Mouse (Mus musculus) CH12.LX (cell line): ENCODE data around the gene Igf1. TPM values are rescaled to one million over a fixed set of nuclear protein-coding genes. Genes with fewer than 3 reads are reported as not detected.

Experiments used
- DNase-seq: peaks from one replicate; pipeline ENCODE4 v3.0.0-alpha.2; 2013; ENCODE audit errors: extremely low read depth
- H3K27ac ChIP-seq: 2 replicates; pipeline ENCODE4 v1.5.1; 2012; ENCODE audit warnings: low read depth, mild to moderate bottlenecking, control low read depth, moderate library complexity; ENCODE audit not compliant: insufficient read depth
- H3K27me3 ChIP-seq: replicated peaks from 2 replicates; pipeline ENCODE3; 2012; ENCODE audit warnings: inconsistent platforms
- H3K36me3 ChIP-seq, 2 experiments: replicated peaks in 1 of 2; 2 replicates each; pipeline versions ENCODE3 to v1.6.1; 2012; ENCODE audit warnings: inconsistent platforms in 1 of 2, low read length in 1 of 2, mild to moderate bottlenecking in 1 of 2, mixed read lengths in 1 of 2, moderate library complexity in 1 of 2; ENCODE audit not compliant: control insufficient read depth in 1 of 2, insufficient read depth in 1 of 2
- H3K4me1 ChIP-seq, 2 experiments: 2 replicates each; pipeline ENCODE4 v1.6.1; 2012; ENCODE audit warnings: inconsistent platforms in 1 of 2, moderate library complexity in 1 of 2; ENCODE audit not compliant: insufficient read depth in 2 of 2, control insufficient read depth in 1 of 2
- H3K4me2 ChIP-seq: 2 replicates; pipeline ENCODE4 v1.6.1; 2012; ENCODE audit warnings: low read depth, mild to moderate bottlenecking, control low read depth; ENCODE audit not compliant: poor library complexity, insufficient read depth, severe bottlenecking
- H3K4me3 ChIP-seq, 3 experiments: fragments of 150-350 bp in 1 of 3; sonication (generic) in 1 of 3; replicated peaks in 1 of 3; 2 replicates each; pipeline versions ENCODE3 to v1.5.1; 2011 to 2012; ENCODE audit warnings: low read depth in 2 of 3, low read length in 2 of 3, mild to moderate bottlenecking in 2 of 3, moderate library complexity in 2 of 3, control low read depth in 1 of 3, improper control_type of control experiment in 1 of 3, inconsistent platforms in 1 of 3, mixed read lengths in 1 of 3; ENCODE audit not compliant: poor library complexity in 1 of 3
- H3K79me2 ChIP-seq: replicated peaks from 2 replicates; pipeline ENCODE4 v1.6.1; 2012; ENCODE audit warnings: mild to moderate bottlenecking, moderate library complexity; ENCODE audit not compliant: control insufficient read depth, poor library complexity, insufficient read depth, severe bottlenecking; ENCODE audit errors: extremely low read depth
- H3K9ac ChIP-seq: 2 replicates; pipeline ENCODE4 v1.6.1; 2012; ENCODE audit warnings: low read depth, mild to moderate bottlenecking, control low read depth, moderate library complexity; ENCODE audit not compliant: insufficient read depth
- H3K9me3 ChIP-seq: replicated peaks from 2 replicates; pipeline ENCODE3; 2012; ENCODE audit warnings: low read length, inconsistent platforms, mixed read lengths
- BHLHE40 ChIP-seq: IDR thresholded peaks from 2 replicates; pipeline ENCODE4 v1.6.1; 2011; ENCODE audit warnings: mild to moderate bottlenecking, low read depth, low read length, improper control_type of control experiment
- CHD1 ChIP-seq: IDR thresholded peaks from 2 replicates; pipeline ENCODE4 v1.6.1; 2012; ENCODE audit warnings: low read depth, low read length, improper control_type of control experiment, inconsistent platforms
- CTCF ChIP-seq, 2 experiments: IDR thresholded peaks in 1 of 2; conservative IDR thresholded peaks in 1 of 2; 2 replicates each; pipeline ENCODE4 v1.5.1; 2011 to 2012; ENCODE audit warnings: low read depth in 2 of 2, low read length in 2 of 2, improper control_type of control experiment in 1 of 2, inconsistent platforms in 1 of 2, mild to moderate bottlenecking in 1 of 2, moderate library complexity in 1 of 2
- E2F4 ChIP-seq: IDR thresholded peaks from 2 replicates; pipeline ENCODE4 v1.6.1; 2011; ENCODE audit warnings: low read depth, low read length, improper control_type of control experiment; ENCODE audit not compliant: insufficient replicate concordance
- ELF1 ChIP-seq: IDR thresholded peaks from 2 replicates; pipeline ENCODE4 v1.6.1; 2014; ENCODE audit warnings: low read depth, mild to moderate bottlenecking, inconsistent platforms, low read length, improper control_type of control experiment
- EP300 ChIP-seq: IDR thresholded peaks from 2 replicates; pipeline ENCODE4 v1.6.1; 2011; ENCODE audit warnings: low read length, improper control_type of control experiment
- ETS1 ChIP-seq: conservative IDR thresholded peaks from 2 replicates; pipeline ENCODE4 v1.6.1; 2012; ENCODE audit warnings: low read depth, mild to moderate bottlenecking, inconsistent platforms, low read length, improper control_type of control experiment, moderate library complexity
- GABPA ChIP-seq: IDR thresholded peaks from 2 replicates; pipeline ENCODE4 v1.6.1; 2012; ENCODE audit warnings: low read depth, low read length, improper control_type of control experiment, inconsistent platforms; ENCODE audit not compliant: insufficient replicate concordance
- JUN ChIP-seq: IDR thresholded peaks from 2 replicates; pipeline ENCODE4 v1.6.1; 2011; ENCODE audit warnings: low read depth, mild to moderate bottlenecking, low read length, improper control_type of control experiment, moderate library complexity; ENCODE audit not compliant: insufficient read depth
- JUND ChIP-seq: conservative IDR thresholded peaks from 2 replicates; pipeline ENCODE4 v1.6.1; 2011; ENCODE audit warnings: low read depth, low read length, improper control_type of control experiment
- MAX ChIP-seq: IDR thresholded peaks from 2 replicates; pipeline ENCODE4 v1.6.1; 2011; ENCODE audit warnings: low read length, improper control_type of control experiment
- MAZ ChIP-seq: IDR thresholded peaks from 2 replicates; pipeline ENCODE4 v1.6.1; 2012; ENCODE audit warnings: low read depth, mild to moderate bottlenecking, inconsistent platforms, low read length, improper control_type of control experiment, moderate library complexity
- MEF2A ChIP-seq: IDR thresholded peaks from 2 replicates; pipeline ENCODE4 v1.6.1; 2014; ENCODE audit warnings: low read depth, mild to moderate bottlenecking, inconsistent platforms, low read length, improper control_type of control experiment, borderline replicate concordance
- MXI1 ChIP-seq: IDR thresholded peaks from 2 replicates; pipeline ENCODE4 v1.6.1; 2011; ENCODE audit warnings: mild to moderate bottlenecking, low read depth, low read length, improper control_type of control experiment
- MYC ChIP-seq: IDR thresholded peaks from 2 replicates; pipeline ENCODE4 v1.6.1; 2011; ENCODE audit warnings: low read depth, mild to moderate bottlenecking, improper control_type of control experiment, low read length
- NELFE ChIP-seq: IDR thresholded peaks from 2 replicates; pipeline ENCODE4 v1.6.1; 2011; ENCODE audit warnings: low read depth, low read length, improper control_type of control experiment
- PAX5 ChIP-seq: IDR thresholded peaks from 2 replicates; pipeline ENCODE4 v1.6.1; 2012; ENCODE audit warnings: low read length, inconsistent platforms, mixed read lengths
- POLR2A ChIP-seq: IDR thresholded peaks from 2 replicates; pipeline ENCODE4 v1.6.1; 2011; ENCODE audit warnings: low read depth, mild to moderate bottlenecking, improper control_type of control experiment, low read length
- SMC3 ChIP-seq: IDR thresholded peaks from 2 replicates; pipeline ENCODE4 v1.6.1; 2011; ENCODE audit warnings: low read depth, low read length, improper control_type of control experiment
- TBP ChIP-seq: conservative IDR thresholded peaks from 2 replicates; pipeline ENCODE4 v1.6.1; 2011; ENCODE audit warnings: low read depth, low read length, improper control_type of control experiment
- USF2 ChIP-seq: conservative IDR thresholded peaks from 2 replicates; pipeline ENCODE4 v1.6.1; 2011; ENCODE audit warnings: low read depth, low read length, improper control_type of control experiment
- ZC3H11A ChIP-seq: IDR thresholded peaks from 2 replicates; pipeline ENCODE4 v1.6.1; 2012; ENCODE audit warnings: low read depth, mild to moderate bottlenecking, inconsistent platforms, low read length, improper control_type of control experiment
- ZMIZ1 ChIP-seq: IDR thresholded peaks from 2 replicates; pipeline ENCODE4 v1.6.1; 2012; ENCODE audit warnings: low read depth, mild to moderate bottlenecking, inconsistent platforms, low read length, improper control_type of control experiment
- ZNF384 ChIP-seq: IDR thresholded peaks from 2 replicates; pipeline ENCODE4 v1.6.1; 2012; ENCODE audit warnings: low read depth, low read length, improper control_type of control experiment, inconsistent platforms
- dilution Hi-C: fragments of 300-500 bp; cut with MboI; formaldehyde crosslinking; loops from 2 replicates; pipeline ENCODE4 v1.14.3; 2020; ENCODE audit warnings: low sequenced_read_pairs; ENCODE audit not compliant: extremely low pct_unique_long_range_greater_than_20kb, extremely low pct_ligation_motif_present
- in situ Hi-C: fragments of 300-500 bp; cut with MboI; formaldehyde crosslinking; loops from 3 replicates; pipeline ENCODE4 v1.14.3; 2019; ENCODE audit warnings: low sequenced_read_pairs, low pct_ligation_motif_present, low pct_unique_long_range_greater_than_20kb, mixed read lengths
- polyA plus RNA-seq: library from polyadenylated mRNA; unstranded; fragments of >175 nt; gene quantifications from 2 replicates; pipeline ENCODE4 v1.2.1, GENCODE M21; 2012; ENCODE audit warnings: low read depth; ENCODE audit not compliant: insufficient read length
- total RNA-seq, 2 experiments: library from RNA; depleted of rRNA; stranded (reverse); fragments of 300-350 nt in 1 of 2; fragments of >200 nt in 1 of 2; gene quantifications; 2 replicates each; pipeline ENCODE4 v1.2.3; 2012 to 2014

Igf1 gene
- total and polyA plus RNA-seq, 3 experiments = 0.23 TPM; not detected in 2

DNA sequence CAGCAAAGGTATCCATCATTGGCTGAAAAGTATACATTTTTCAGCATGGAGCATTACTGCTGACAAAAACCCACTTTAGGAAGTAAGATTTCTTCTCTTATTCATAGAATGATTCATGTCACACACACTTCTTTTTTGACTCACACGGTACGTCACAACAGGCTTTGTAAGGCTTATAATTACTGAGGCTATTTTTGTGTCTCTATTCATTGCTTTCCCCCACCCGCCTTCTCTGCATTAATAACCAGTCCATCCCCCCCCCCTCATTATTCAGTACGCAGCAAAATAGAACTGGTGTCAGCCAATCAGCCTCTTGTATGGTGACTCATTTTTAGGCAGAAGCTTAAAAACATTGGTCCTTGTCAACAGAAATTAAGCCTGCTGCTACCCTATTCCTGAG lies 41.2 kb upstream of the Igf1 start (continued):
- TF ChIP-seq ELF1 (no peak), MYC (no peak), MAZ (no peak), JUND (no peak), ZNF384 (no peak), JUN (no peak), ZC3H11A (no peak), CTCF (conservative IDR thresholded peaks at IDR 0.05 in 1 of 2, IDR thresholded peaks at IDR 0.05 in 1 of 2; ENCODE audit: low read depth in 2 of 2, low read length in 2 of 2) (no peak), PAX5 (no peak), BHLHE40 (0 out of 2 replicates have a peak, but pooled peaks have one; percentile 13), MXI1 (no peak), SMC3 (no peak), MAX (no peak)

DNA sequence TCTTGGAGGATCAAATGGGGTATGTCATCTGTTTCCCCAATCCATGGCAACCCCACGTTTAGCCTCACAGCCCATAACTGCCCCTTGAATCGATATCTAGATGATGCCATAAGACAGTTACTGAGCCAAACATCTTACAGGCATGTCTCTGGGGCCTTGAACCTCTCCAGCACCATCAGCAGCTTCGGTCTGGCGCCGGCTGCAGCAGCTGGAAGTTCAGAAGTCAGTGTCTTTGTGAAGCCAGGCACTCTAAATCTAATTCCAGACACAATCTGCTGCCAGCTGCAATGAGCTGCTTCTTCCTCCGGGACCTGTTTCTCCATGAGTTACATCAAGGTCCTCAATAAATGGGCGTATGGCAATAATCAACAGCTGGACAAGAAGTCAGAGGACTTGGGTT lies 40.3 kb upstream of the Igf1 start:
- no peak overlapping the region for H3K4me2 ChIP-seq
- H3K27ac ChIP-seq = no peak overlapping the region
- in situ Hi-C loops = no loop called here

DNA sequence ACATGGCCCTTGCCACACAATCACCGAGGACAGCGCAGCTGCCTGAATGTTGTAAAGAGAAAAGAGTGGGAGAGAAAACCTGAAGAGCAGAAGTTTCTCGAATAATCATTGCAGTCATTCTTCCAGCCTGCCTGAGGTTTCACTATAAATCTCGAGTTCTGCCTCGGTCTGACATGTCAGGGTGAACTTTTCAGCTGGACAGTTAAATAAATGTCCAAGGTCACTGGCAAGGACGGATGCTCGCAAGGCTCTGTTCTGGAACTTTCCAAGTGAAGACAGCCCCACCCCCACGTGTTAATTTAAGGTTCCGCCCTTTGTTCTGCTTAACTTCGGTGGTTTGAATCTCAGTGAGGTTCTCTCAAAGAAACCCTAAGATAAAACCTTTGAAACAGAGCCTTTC lies 36.2 kb upstream of the Igf1 start:
- no peaks in the 10 kb centered on the region for H3K27me3 ChIP-seq
- no peak for DNase-seq
- dilution Hi-C loops (no loop called here), in situ Hi-C loops (no loop called here)
- H3K4me2 ChIP-seq = no peak overlapping the region; the same call in 1 of the 2 replicates
- H3K27ac ChIP-seq = no peak overlapping the region
- no peaks in the 10 kb centered on the region for H3K79me2 ChIP-seq
- H3K9me3 ChIP-seq = no peaks in the 10 kb centered on the region
- no peak overlapping the region for H3K9ac ChIP-seq
- no peaks in the 10 kb centered on the region for H3K36me3 ChIP-seq
- no peaks in the 10 kb centered on the region for H3K4me1 ChIP-seq
- H3K4me3 ChIP-seq = no peak overlapping the region
- TF ChIP-seq TBP = no peak
- no peak for TF ChIP-seq USF2
- no peak for TF ChIP-seq JUND
- TF ChIP-seq EP300 = no peak
- no peak for TF ChIP-seq BHLHE40
- no peak for TF ChIP-seq ZMIZ1

More for the DNA sequence above, 40.3 kb upstream of the Igf1 start:
- H3K36me3 ChIP-seq = no peaks in the 10 kb centered on the region
- no peaks in the 10 kb centered on the region for H3K27me3 ChIP-seq
- TF ChIP-seq MXI1 = no peak
- no peak for TF ChIP-seq POLR2A
- no peak for TF ChIP-seq E2F4
- TF ChIP-seq ELF1 = no peak
- no peak for TF ChIP-seq SMC3
- no peak for TF ChIP-seq EP300
- TF ChIP-seq MAZ = no peak
- TF ChIP-seq NELFE = no peak
- no peak for TF ChIP-seq CHD1
- TF ChIP-seq ETS1 = no peak
- no peak for TF ChIP-seq MEF2A
- no peak for TF ChIP-seq GABPA
- TF ChIP-seq JUN = no peak
- TF ChIP-seq ZMIZ1 = no peak
- TF ChIP-seq BHLHE40 = no peak
- TF ChIP-seq, all 38 proteins: peak for 0
- Histone ChIP-seq H3K79me2 (no peaks in the 10 kb centered on the region), H3K4me1 (peaks cover 3 to 5% of the 10 kb centered on the region in 2 experiments; a peak in 1 of 4 replicates), H3K9me3 (no peaks in the 10 kb centered on the region), H3K9ac (no peak overlapping the region), H3K4me3 (no peak overlapping the region)
- no peak for DNase-seq
- dilution Hi-C loops = no loop called here
